Mouse (Mus musculus): Measurements from ENCODE around the gene Ltf.

DNA sequence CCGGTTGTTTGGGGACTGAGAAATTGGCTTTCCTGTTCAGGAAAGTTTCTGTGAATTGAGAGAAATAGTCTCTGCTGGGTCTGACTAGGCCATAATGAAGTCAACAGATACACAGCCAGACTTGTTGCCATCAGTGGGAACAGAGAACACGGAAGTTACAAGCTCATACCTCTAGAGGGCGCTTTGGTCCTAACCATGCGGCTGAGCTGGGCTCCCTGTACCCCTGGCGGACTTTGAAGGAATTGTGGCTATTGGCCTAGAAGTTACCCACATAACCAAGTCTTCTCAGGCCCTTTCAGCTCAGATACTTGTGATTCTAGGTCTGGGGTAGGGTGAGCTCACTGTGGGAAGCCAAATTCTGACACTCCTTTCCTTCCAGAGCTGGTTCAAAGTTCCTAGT lies 21.8 kb upstream of the Ltf start:
- TF ChIP-seq POLR2A (IDR thresholded peaks at IDR 0.05; ENCODE audit: borderline replicate concordance, extremely low read depth, low read depth, low read length) (no peak), CTCF (IDR thresholded peaks at IDR 0.05; ENCODE audit: insufficient read depth, low read length) (peak; percentile 100)

Data from lung, adult 2 months (tissue).